Mouse (Mus musculus): ENCODE data around the gene Olfr27.

The Olfr27 gene

GRCm38 (mm10) chr9:39127831-39128230 lies at the start of gene Olfr27:
Gene Olfr27 (plus strand): TSS chr9:39128131.
- no peak for DNase-seq (ENCODE audit: low spot score)

GRCm38 (mm10) chr9:39078787-39079186 lies 49.1 kb upstream of the Olfr27 start, which contains the start of gene Olfr938:
Gene Olfr938 (minus strand): TSS chr9:39078887.
- no peak for DNase-seq (ENCODE audit: low spot score)

GRCm38 (mm10) chr9:39127326-39127725 lies 605 bp upstream of the Olfr27 start:
- no peak for DNase-seq (ENCODE audit: low spot score)

DNA sequence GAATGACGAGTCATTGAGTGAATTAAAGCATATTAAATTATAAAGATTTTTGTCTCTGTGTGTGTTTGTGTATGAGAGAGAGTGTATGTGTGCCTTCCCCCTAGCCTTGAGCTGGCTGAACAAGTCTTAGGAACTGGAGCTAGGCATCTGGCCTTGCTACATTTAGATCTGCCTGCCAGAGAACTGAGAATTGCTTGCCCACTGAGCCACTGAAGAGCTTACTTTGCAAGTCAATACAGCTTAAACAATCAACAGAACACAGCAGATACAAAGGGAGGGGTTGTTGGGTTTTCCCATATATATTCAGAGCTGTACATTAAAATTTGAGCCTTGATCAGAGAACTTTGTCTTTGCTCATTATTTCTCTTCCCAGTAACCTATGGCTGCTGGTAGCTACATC lies 24.5 kb downstream of the Olfr27 start:
- no peak for DNase-seq (ENCODE audit: low spot score)

- no peak for DNase-seq (ENCODE audit: low spot score)
These were observed 38.1 kb downstream of the Olfr27 start, which contains the start of gene Olfr943 for GRCm38 (mm10) chr9:39166004-39166403. Gene Olfr943 (plus strand): TSS chr9:39166304.
